Mouse (Mus musculus): ENCODE data around the gene Gpr132. TPM values are rescaled to one million over a fixed set of nuclear protein-coding genes. Genes with fewer than 3 reads are reported as not detected.
"Not testable (repeated sequence)": the region's sequence is repeated elsewhere in the genome, so short reads cannot be mapped to it uniquely, and the experiment has no call there.

Gene Gpr132
- polyA plus RNA-seq, 1 experiment from 2014 or later: 0.35 TPM

- ATAC-seq (ENCODE audit: insufficient number of reproducible peaks, low FRiP score, low TSS enrichment, low read depth); H3K9me3 ChIP-seq (replicated peaks); H3K4me2 ChIP-seq (replicated peaks); H3K27ac ChIP-seq (replicated peaks); H3K4me3 ChIP-seq (replicated peaks); H3K4me1 ChIP-seq; H3K27me3 ChIP-seq; H3K9ac ChIP-seq: not testable (repeated sequence)
- WGBS: 81% methylated on average over 7 of the region's 7 CpGs
- peaks cover 48% of the 10 kb centered on the region for H3K36me3 ChIP-seq
These were observed 51.2 kb downstream of the Gpr132 start for GRCm38 (mm10) chr12:112816866-112817265.

GRCm38 (mm10) chr12:112816294-112816693 lies 51.7 kb downstream of the Gpr132 start:
- Histone ChIP-seq H3K36me3 (peaks cover 42% of the 10 kb centered on the region), H3K9me3 (replicated peaks) (no peaks in the 10 kb centered on the region), H3K4me3 (replicated peaks) (no peak overlapping the region), H3K9ac (no peak overlapping the region), H3K27ac (replicated peaks) (no peak overlapping the region), H3K4me2 (replicated peaks) (no peak overlapping the region), H3K4me1 (no peaks in the 10 kb centered on the region), H3K27me3 (no peaks in the 10 kb centered on the region)
- ATAC-seq (ENCODE audit: insufficient number of reproducible peaks, low FRiP score, low TSS enrichment, low read depth): no peak
- WGBS: 50% methylated on average over 4 of the region's 4 CpGs

GRCm38 (mm10) chr12:112814682-112815470 lies 53.2 kb downstream of the Gpr132 start:
- 55% methylated on average over 14 of the region's 14 CpGs for WGBS
- 0 out of 2 replicates have a peak, but pooled peaks have one; percentile 43 for ATAC-seq (ENCODE audit: insufficient number of reproducible peaks, low FRiP score, low TSS enrichment, low read depth)
- no peak overlapping the region; the same call in 1 of the 2 replicates for H3K4me2 ChIP-seq (replicated peaks)
- no peaks in the 10 kb centered on the region for H3K27me3 ChIP-seq
- peaks cover 31% of the 10 kb centered on the region for H3K36me3 ChIP-seq
- no peak overlapping the region for H3K4me3 ChIP-seq (replicated peaks)
- 0 out of 2 replicates have a peak, but pooled peaks cover under 1% of the 10 kb centered on the region for H3K4me1 ChIP-seq
- no peak overlapping the region for H3K9ac ChIP-seq
- peak overlapping the region; percentile 73 for H3K27ac ChIP-seq (replicated peaks)
- H3K9me3 ChIP-seq (replicated peaks): no peaks in the 10 kb centered on the region

- no peak overlapping the region for H3K4me3 ChIP-seq (replicated peaks)
- no peaks in the 10 kb centered on the region for H3K9me3 ChIP-seq (replicated peaks)
- no peak for ATAC-seq (ENCODE audit: insufficient number of reproducible peaks, low FRiP score, low TSS enrichment, low read depth)
- peaks cover 16% of the 10 kb centered on the region for H3K36me3 ChIP-seq
- no peaks in the 10 kb centered on the region for H3K27me3 ChIP-seq
- 81% methylated on average over 7 of the region's 7 CpGs for WGBS
- peaks cover 12% of the 10 kb centered on the region for H3K4me1 ChIP-seq
- no peak overlapping the region for H3K9ac ChIP-seq
- no peak overlapping the region for H3K4me2 ChIP-seq (replicated peaks)
- no peak overlapping the region for H3K27ac ChIP-seq (replicated peaks)
These were observed 54.7 kb downstream of the Gpr132 start for GRCm38 (mm10) chr12:112813370-112813769.

- no peak overlapping the region for H3K27ac ChIP-seq (replicated peaks)
- H3K27me3 ChIP-seq: no peaks in the 10 kb centered on the region
- ATAC-seq (ENCODE audit: insufficient number of reproducible peaks, low FRiP score, low TSS enrichment, low read depth): no peak
- peak overlapping the region; percentile 75; the same call in 1 of the 2 replicates for H3K4me3 ChIP-seq (replicated peaks)
- peaks cover 17% of the 10 kb centered on the region for H3K4me1 ChIP-seq
- H3K4me2 ChIP-seq (replicated peaks): peak overlapping the region; percentile 98; the same call in 1 of the 2 replicates
- peaks cover 8% of the 10 kb centered on the region; the same call in 1 of the 2 replicates for H3K36me3 ChIP-seq
- H3K9me3 ChIP-seq (replicated peaks): no peaks in the 10 kb centered on the region
- H3K9ac ChIP-seq: no peak overlapping the region; the same call in 1 of the 2 replicates
- WGBS: 57% methylated on average over 19 of the region's 19 CpGs
These were observed 57.7 kb downstream of the Gpr132 start for GRCm38 (mm10) chr12:112810092-112810885.

DNA sequence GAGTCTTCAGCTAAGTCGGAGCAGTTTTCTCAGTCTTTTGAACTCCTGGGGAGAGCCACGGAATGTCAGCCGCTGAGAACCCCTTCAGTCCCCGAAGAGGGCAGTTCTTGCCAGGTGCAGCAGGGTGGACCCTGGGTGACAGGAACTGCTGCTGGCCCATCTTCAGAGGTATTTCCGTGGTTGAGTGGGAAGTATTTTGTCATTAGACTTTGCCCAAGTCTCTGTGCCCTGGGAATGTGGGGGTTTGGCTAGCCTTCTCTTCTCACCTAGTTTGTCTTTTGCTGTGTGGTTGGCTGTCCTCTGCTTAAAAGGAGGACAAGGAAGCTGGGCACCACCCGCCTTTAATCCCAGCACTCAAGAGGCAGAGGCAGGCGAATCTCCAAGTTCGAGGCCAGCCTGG lies 58.4 kb downstream of the Gpr132 start:
- 22% methylated on average over 8 of the region's 8 CpGs for WGBS
- H3K36me3 ChIP-seq: 0 out of 2 replicates have a peak, but pooled peaks cover 5% of the 10 kb centered on the region
- H3K4me1 ChIP-seq: peaks cover 17% of the 10 kb centered on the region
- no peaks in the 10 kb centered on the region for H3K9me3 ChIP-seq (replicated peaks)
- no peaks in the 10 kb centered on the region for H3K27me3 ChIP-seq
- peak overlapping the region; percentile 98 for H3K4me2 ChIP-seq (replicated peaks)
- H3K27ac ChIP-seq (replicated peaks): 0 out of 2 replicates have a peak overlapping the region, but pooled peaks have one; percentile 0
- H3K4me3 ChIP-seq (replicated peaks): peak overlapping the region; percentile 75
- ATAC-seq (ENCODE audit: insufficient number of reproducible peaks, low FRiP score, low TSS enrichment, low read depth): no peak
- H3K9ac ChIP-seq: peak overlapping the region; percentile 54

GRCm38 (mm10) chr12:112808587-112809364 lies 59.3 kb downstream of the Gpr132 start, which contains the start of gene Clba1:
Gene Clba1 (plus strand): TSS chr12:112808937.
- 0 out of 2 replicates have a peak, but pooled peaks cover under 1% of the 10 kb centered on the region for H3K36me3 ChIP-seq
- peak within 1 kb of the TSS; percentile 54 for H3K9ac ChIP-seq
- peaks cover 17% of the 10 kb centered on the region for H3K4me1 ChIP-seq
- peak within 1 kb of the TSS; percentile 28 for H3K27ac ChIP-seq (replicated peaks)
- H3K4me2 ChIP-seq (replicated peaks): peak within 1 kb of the TSS; percentile 98
- ATAC-seq (ENCODE audit: insufficient number of reproducible peaks, low FRiP score, low TSS enrichment, low read depth): peak; percentile 88
- WGBS: under 1% methylated on average over 64 of the region's 64 CpGs
- no peaks in the 10 kb centered on the region for H3K9me3 ChIP-seq (replicated peaks)
- no peaks in the 10 kb centered on the region for H3K27me3 ChIP-seq
- peak within 1 kb of the TSS; percentile 75 for H3K4me3 ChIP-seq (replicated peaks)

DNA sequence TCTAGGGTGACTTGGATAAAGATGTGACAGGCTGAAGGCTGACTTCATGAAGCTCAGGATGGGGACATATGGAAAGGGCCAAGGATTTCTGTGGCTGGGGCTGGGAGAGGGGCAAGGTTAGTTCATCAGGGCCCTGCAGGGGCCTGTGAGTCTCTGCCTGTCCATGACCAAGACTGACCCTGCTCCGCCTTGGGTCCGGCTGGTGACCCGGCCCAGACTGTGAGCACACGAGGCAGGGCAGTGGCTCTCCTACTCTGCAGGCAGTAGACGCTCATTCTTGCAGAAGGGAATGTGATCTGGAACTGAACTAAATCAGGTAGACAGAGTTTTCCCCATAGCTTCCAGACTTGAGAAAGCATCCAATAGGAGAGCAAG lies 59.8 kb downstream of the Gpr132 start:
- Histone ChIP-seq H3K9ac (0 out of 2 replicates have a peak overlapping the region, but pooled peaks have one; percentile 54), H3K27ac (replicated peaks) (peak overlapping the region; percentile 28; the same call in 1 of the 2 replicates), H3K4me2 (replicated peaks) (peak overlapping the region; percentile 98), H3K4me3 (replicated peaks) (peak overlapping the region; percentile 75), H3K4me1 (peaks cover 17% of the 10 kb centered on the region), H3K9me3 (replicated peaks) (no peaks in the 10 kb centered on the region), H3K36me3 (no peaks in the 10 kb centered on the region), H3K27me3 (0 out of 2 replicates have a peak, but pooled peaks cover 5% of the 10 kb centered on the region)
- 57% methylated on average over 5 of the region's 5 CpGs for WGBS
- 0 out of 2 replicates have a peak, but pooled peaks have one; percentile 1 for ATAC-seq (ENCODE audit: insufficient number of reproducible peaks, low FRiP score, low TSS enrichment, low read depth)

GRCm38 (mm10) chr12:112807796-112808195 lies 60.2 kb downstream of the Gpr132 start:
- H3K4me2 ChIP-seq (replicated peaks): no peak overlapping the region
- ATAC-seq (ENCODE audit: insufficient number of reproducible peaks, low FRiP score, low TSS enrichment, low read depth): no peak
- no peak overlapping the region for H3K27ac ChIP-seq (replicated peaks)
- H3K9ac ChIP-seq: no peak overlapping the region
- no peak overlapping the region for H3K4me3 ChIP-seq (replicated peaks)
- 0 out of 2 replicates have a peak, but pooled peaks cover 5% of the 10 kb centered on the region for H3K27me3 ChIP-seq
- WGBS: 80% methylated on average over 4 of the region's 4 CpGs
- H3K9me3 ChIP-seq (replicated peaks): no peaks in the 10 kb centered on the region
- no peaks in the 10 kb centered on the region for H3K36me3 ChIP-seq
- H3K4me1 ChIP-seq: peaks cover 17% of the 10 kb centered on the region

GRCm38 (mm10) chr12:112806044-112806443 lies 62.0 kb downstream of the Gpr132 start:
- peaks cover 12% of the 10 kb centered on the region for H3K27me3 ChIP-seq
- H3K36me3 ChIP-seq: no peaks in the 10 kb centered on the region
- WGBS: 65% methylated on average over 6 of the region's 6 CpGs
- no peak overlapping the region for H3K27ac ChIP-seq (replicated peaks)
- ATAC-seq (ENCODE audit: insufficient number of reproducible peaks, low FRiP score, low TSS enrichment, low read depth): no peak
- H3K9me3 ChIP-seq (replicated peaks): no peaks in the 10 kb centered on the region
- H3K4me2 ChIP-seq (replicated peaks): no peak overlapping the region
- H3K9ac ChIP-seq: no peak overlapping the region
- no peak overlapping the region for H3K4me3 ChIP-seq (replicated peaks)
- H3K4me1 ChIP-seq: peaks cover 33% of the 10 kb centered on the region
